Mouse (Mus musculus) hindbrain, embryonic 15.5 days (tissue): ENCODE measurements around the gene Ube2o. TPM values are rescaled to one million over a fixed set of nuclear protein-coding genes. Genes with fewer than 3 reads are reported as not detected.
A peak's percentile ranks its signal among the peaks of the same experiment; 100 is the strongest.

Experiments
- ATAC-seq: fragments of 200-750 bp; cut with Nextera tagmentation; 2 replicates; pipeline ENCODE4 v1.8.0; 2017; ENCODE audit warnings: low read depth, moderate number of reproducible peaks, moderate TSS enrichment; ENCODE audit not compliant: low FRiP score
- H3K27ac ChIP-seq: fragments of 300-500 bp; sonication (generic); replicated peaks from 2 replicates; pipeline ENCODE4 v1.5.1; 2015; ENCODE audit warnings: mild to moderate bottlenecking, inconsistent platforms
- H3K27me3 ChIP-seq: fragments of 300-500 bp; sonication (generic); 2 replicates; pipeline ENCODE4 v1.6.1; 2015; ENCODE audit warnings: control low read depth, inconsistent platforms
- H3K36me3 ChIP-seq: fragments of 300-500 bp; sonication (generic); 2 replicates; pipeline ENCODE4 v1.6.1; 2015; ENCODE audit warnings: control low read depth, inconsistent platforms
- H3K4me1 ChIP-seq: fragments of 300-500 bp; sonication (generic); replicated peaks from 2 replicates; pipeline ENCODE4 v1.6.1; 2015; ENCODE audit warnings: control low read depth, inconsistent platforms
- H3K4me2 ChIP-seq: fragments of 300-500 bp; sonication (generic); 2 replicates; pipeline ENCODE4 v1.6.1; 2015; ENCODE audit warnings: moderate library complexity, mild to moderate bottlenecking, inconsistent platforms
- H3K4me3 ChIP-seq: fragments of 300-500 bp; sonication (generic); 2 replicates; pipeline ENCODE4 v1.5.1; 2015; ENCODE audit warnings: mild to moderate bottlenecking, inconsistent platforms
- H3K9ac ChIP-seq: fragments of 300-500 bp; sonication (generic); 2 replicates; pipeline ENCODE4 v1.6.1; 2015; ENCODE audit warnings: inconsistent platforms
- H3K9me3 ChIP-seq: fragments of 300-500 bp; sonication (generic); 2 replicates; pipeline ENCODE4 v1.6.1; 2016; ENCODE audit warnings: control low read depth, inconsistent platforms
- WGBS: fragments of 180-500 bp; shearing (Covaris S2); methylation state at CpG from one replicate; pipeline ENCODE4 v1.1.7; 2015; 5-methylcytosine and 5-hydroxymethylcytosine counted together
- polyA plus RNA-seq: library from polyadenylated mRNA; unstranded; fragments of >200 nt; fragmentation: Nextera tagmentation; extraction: Ambion mirVana; gene quantifications from 2 replicates; pipeline ENCODE4 v1.2.1, GENCODE M21; 2015

Ube2o gene
- polyA plus RNA-seq, 1 experiment from 2014 or later: 36.7 TPM

DNA sequence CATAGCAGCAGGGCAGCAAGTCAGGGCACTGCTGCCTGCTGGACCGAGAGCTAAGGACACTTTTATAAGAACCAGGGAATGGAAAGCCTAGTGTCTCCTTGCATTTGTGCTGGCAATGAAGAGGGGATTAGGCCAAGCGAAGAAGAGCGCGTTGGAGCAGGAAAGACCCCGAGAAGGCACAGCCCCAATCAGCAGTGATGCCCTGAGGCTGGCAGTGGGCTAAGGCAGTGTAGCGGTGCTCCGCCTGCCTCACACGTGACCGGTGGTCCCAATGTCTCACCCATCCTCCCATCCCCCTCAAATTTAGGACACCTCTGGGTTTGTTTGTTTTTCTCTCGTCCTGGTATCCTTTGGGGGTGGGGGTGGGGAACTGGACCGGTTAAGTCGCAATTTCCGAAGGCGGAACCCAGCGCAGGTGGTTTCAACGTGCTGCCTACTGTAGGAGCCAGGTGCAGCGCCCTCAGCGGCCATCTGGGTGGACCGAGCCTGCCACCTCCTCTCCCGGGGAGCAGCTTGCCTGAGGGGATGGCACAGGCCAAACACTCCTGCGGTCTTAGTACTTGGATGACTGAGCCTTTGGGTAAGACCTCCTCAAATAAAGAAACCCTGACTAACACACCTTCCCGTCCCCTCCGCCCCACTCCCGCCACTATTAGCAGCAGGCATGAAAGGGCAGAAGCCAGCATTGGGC, 65.8 kb downstream of the Ube2o start:
- no peaks in the 10 kb centered on the region for H3K36me3 ChIP-seq
- no peaks in the 10 kb centered on the region for H3K9me3 ChIP-seq
- ATAC-seq: no peak
- H3K4me2 ChIP-seq: peak overlapping the region; percentile 26
- H3K4me3 ChIP-seq: 0 out of 2 replicates have a peak overlapping the region, but pooled peaks have one; percentile 2
- H3K9ac ChIP-seq: no peak overlapping the region
- no peak overlapping the region for H3K27ac ChIP-seq
- WGBS: 14% methylated on average over 24 of the region's 24 CpGs
- no peaks in the 10 kb centered on the region; the same call in 1 of the 2 replicates for H3K4me1 ChIP-seq
- H3K27me3 ChIP-seq: no peaks in the 10 kb centered on the region

DNA sequence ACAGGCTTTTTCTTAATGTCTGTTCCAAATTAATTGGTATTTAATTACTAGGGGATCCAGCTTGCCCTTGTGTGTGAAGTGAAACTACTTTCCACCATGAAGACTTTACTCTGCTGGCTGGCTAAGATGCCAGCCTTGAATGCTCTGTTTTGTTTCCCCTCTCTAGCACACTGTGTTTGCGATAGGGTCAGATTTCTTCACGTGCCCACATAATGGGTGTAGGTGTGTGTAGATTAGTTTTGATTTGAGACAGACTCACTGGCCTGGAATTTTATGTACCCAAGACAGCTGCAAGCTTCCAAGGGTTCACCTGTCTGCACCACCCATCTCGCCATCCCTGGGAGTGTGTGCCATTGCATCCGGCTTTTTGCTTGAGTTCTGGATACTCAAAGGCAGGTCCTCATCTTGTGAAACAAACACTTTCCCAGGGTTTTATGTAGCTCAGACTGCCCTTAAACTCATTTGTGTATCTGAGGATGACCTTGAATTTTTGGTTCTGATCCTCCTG, 67.7 kb downstream of the Ube2o start:
- H3K9ac ChIP-seq: no peak overlapping the region
- no peaks in the 10 kb centered on the region for H3K36me3 ChIP-seq
- H3K27me3 ChIP-seq: no peaks in the 10 kb centered on the region
- 82% methylated on average over 4 of the region's 4 CpGs for WGBS
- H3K4me3 ChIP-seq: no peak overlapping the region
- no peak for ATAC-seq
- no peak overlapping the region; the same call in 1 of the 2 replicates for H3K27ac ChIP-seq
- H3K9me3 ChIP-seq: no peaks in the 10 kb centered on the region
- H3K4me1 ChIP-seq: no peaks in the 10 kb centered on the region; the same call in 1 of the 2 replicates
- H3K4me2 ChIP-seq: no peak overlapping the region

DNA sequence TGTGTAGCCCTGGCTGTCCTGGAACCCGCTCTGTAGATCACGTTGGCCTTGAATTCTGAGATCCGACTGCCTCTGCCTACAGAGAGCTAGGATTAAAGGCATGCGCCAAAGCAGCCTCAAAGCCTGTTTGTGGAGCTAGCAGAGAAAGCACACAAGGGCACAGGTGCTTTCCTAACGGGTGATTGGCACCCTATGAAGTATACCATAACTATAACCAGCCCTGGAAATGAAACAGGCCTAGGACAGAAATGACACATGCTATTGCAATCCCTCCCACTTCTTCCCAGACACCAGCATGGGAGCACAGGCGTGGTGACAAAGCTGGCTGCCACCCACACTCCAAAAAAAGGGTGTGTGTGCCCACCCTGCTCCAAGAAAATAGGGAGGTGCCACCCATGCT, 68.3 kb downstream of the Ube2o start:
- Histone ChIP-seq H3K9ac (no peak overlapping the region), H3K4me2 (no peak overlapping the region), H3K27me3 (no peaks in the 10 kb centered on the region), H3K9me3 (no peaks in the 10 kb centered on the region), H3K4me1 (no peaks in the 10 kb centered on the region; the same call in 1 of the 2 replicates), H3K36me3 (no peaks in the 10 kb centered on the region), H3K27ac (no peak overlapping the region), H3K4me3 (no peak overlapping the region)
- ATAC-seq: no peak
- 83% methylated on average over 6 of the region's 6 CpGs for WGBS

DNA sequence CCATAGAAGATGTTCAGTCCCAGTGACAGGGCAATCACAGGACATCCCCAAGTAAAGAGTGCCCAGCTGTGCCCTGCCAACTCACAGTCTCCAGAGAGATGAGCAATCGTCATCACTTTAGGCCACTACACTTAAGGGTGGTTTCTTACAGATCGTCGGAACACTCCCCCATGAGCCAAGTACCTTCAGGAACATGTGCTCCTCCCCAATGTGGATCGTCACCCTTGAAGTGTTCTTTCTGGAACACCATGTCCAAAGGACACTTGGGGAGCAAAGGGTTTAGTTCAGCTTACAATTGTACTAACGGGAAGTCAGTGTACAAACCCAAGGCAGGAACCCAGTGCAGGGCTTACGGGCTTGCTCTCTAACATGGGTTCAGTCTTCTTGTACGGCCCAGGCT, 69.1 kb downstream of the Ube2o start:
- Histone ChIP-seq H3K4me2 (no peak overlapping the region), H3K27ac (no peak overlapping the region), H3K9me3 (no peaks in the 10 kb centered on the region), H3K4me1 (no peaks in the 10 kb centered on the region; the same call in 1 of the 2 replicates), H3K9ac (no peak overlapping the region), H3K27me3 (no peaks in the 10 kb centered on the region), H3K4me3 (no peak overlapping the region), H3K36me3 (no peaks in the 10 kb centered on the region)
- WGBS: 94% methylated on average over 7 of the region's 7 CpGs
- no peak for ATAC-seq

DNA sequence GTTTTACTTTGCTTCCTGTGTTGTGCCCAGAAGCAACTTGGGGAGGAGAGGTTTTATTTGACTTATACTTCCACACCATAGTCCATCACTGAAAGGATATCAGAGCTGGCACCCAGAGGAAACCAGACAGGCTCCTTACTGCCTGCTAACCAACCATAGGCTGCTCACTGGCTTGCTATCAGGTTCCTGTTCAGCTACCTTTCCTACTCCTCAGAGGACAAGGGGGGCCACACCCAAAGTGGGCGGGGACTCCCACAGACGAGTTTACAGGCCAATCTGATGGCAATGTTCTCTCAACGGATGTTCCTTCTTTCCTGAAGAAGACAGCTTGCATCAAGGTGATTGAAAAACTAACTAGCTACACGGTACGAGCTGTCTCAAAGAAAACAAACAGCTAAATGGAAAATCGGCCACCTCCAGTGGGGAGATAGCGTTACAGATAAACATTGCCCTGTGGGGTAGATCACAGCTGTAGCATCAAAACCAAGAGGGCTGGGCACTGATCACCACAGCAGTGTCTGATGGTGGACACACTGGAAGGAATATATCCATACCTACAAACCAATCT, 69.9 kb downstream of the Ube2o start:
- 65% methylated on average over 7 of the region's 7 CpGs for WGBS
- Histone ChIP-seq H3K9ac (no peak overlapping the region), H3K27me3 (no peaks in the 10 kb centered on the region), H3K4me1 (no peaks in the 10 kb centered on the region; the same call in 1 of the 2 replicates), H3K27ac (no peak overlapping the region), H3K4me3 (no peak overlapping the region), H3K9me3 (no peaks in the 10 kb centered on the region), H3K4me2 (no peak overlapping the region), H3K36me3 (no peaks in the 10 kb centered on the region)
- ATAC-seq: no peak

DNA sequence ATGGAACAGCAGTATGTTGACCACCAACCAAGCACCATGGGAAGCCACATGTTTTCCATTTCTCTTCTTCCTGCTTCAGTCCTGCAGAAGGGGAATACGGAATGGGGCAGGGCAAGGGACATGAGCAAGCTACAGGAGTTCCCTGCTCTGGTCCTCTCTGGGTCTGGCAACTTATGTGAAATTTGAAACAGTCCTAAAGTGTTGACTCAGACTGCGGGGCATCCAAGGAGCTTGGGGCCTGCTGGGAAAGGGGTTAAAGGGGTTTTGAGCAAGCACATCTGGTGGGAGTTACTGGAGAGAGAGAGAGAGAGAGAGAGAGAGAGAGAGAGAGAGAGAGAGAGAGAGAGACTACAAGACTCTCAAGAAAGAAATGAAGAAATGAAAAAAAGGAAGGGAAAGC, 72.6 kb downstream of the Ube2o start:
- no peak for ATAC-seq
- H3K4me3 ChIP-seq: no peak overlapping the region
- WGBS: 71% methylated on average over 2 of the region's 2 CpGs
- H3K9me3 ChIP-seq: no peaks in the 10 kb centered on the region
- no peak overlapping the region for H3K9ac ChIP-seq
- H3K4me2 ChIP-seq: no peak overlapping the region
- H3K27me3 ChIP-seq: no peaks in the 10 kb centered on the region
- no peaks in the 10 kb centered on the region for H3K4me1 ChIP-seq
- no peaks in the 10 kb centered on the region for H3K36me3 ChIP-seq
- H3K27ac ChIP-seq: no peak overlapping the region

DNA sequence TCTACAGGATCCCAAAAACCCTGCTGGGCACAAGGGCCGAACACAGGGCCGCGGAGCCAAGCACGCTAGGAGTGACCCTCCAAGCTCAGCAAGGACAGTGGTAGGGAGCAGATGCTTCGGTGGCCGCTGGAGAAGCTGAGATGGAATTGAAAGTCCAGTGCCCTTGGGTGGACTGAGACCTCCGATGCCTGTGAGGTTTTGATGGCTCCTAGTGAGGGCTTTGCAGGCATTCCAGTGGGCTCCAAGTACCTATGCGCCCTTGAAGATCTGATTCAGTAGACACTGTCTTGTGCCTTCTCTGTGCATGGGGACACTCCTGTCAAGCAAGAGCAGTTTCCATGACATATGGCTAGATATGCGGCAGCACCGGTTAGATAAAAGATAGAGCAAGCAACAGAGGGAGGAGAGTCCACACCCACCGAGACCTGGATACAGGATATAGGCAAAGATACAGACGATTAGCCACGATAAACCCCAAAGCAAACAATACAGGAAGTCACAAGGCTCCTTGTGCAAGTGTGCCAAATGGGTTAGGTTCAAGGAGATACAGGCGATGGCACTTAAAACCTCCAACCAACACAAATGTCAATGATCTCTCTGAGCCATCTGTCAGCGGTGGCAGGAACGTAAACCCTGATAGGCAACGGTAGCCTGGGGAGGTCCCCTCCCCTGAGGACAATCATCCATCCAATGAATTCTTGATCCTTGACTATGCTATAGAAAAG, 74.9 kb downstream of the Ube2o start:
- WGBS: 80% methylated on average over 17 of the region's 17 CpGs
- Histone ChIP-seq H3K27me3 (no peaks in the 10 kb centered on the region), H3K36me3 (no peaks in the 10 kb centered on the region), H3K4me2 (no peak overlapping the region), H3K9me3 (no peaks in the 10 kb centered on the region), H3K27ac (no peak overlapping the region), H3K4me1 (no peaks in the 10 kb centered on the region), H3K4me3 (no peak overlapping the region), H3K9ac (no peak overlapping the region)
- no peak for ATAC-seq

DNA sequence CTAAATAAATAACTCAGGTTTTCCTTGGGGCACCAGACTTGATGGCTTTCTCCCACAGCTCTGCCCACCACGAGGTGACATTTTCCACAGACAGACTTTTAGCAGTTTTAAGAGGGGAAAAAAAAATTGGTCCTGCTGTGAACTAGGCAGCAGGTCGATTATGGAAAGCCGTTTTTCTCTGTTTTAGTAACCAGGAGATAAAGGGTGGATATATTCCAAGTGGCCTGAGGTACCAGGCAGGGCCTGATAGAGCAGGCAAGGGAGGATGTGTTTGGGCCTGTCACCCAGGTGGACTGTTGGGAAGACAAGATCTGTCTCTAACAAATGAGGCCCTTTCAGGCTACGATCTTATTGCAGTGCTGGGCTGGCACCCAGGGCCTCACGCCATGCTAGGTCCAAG, 75.7 kb downstream of the Ube2o start:
- 75% methylated on average over 5 of the region's 5 CpGs for WGBS
- Histone ChIP-seq H3K27ac (no peak overlapping the region), H3K4me1 (peaks cover 4% of the 10 kb centered on the region; the same call in 1 of the 2 replicates), H3K9me3 (no peaks in the 10 kb centered on the region), H3K27me3 (no peaks in the 10 kb centered on the region), H3K9ac (no peak overlapping the region), H3K4me2 (no peak overlapping the region), H3K4me3 (no peak overlapping the region), H3K36me3 (no peaks in the 10 kb centered on the region)
- ATAC-seq: no peak

DNA sequence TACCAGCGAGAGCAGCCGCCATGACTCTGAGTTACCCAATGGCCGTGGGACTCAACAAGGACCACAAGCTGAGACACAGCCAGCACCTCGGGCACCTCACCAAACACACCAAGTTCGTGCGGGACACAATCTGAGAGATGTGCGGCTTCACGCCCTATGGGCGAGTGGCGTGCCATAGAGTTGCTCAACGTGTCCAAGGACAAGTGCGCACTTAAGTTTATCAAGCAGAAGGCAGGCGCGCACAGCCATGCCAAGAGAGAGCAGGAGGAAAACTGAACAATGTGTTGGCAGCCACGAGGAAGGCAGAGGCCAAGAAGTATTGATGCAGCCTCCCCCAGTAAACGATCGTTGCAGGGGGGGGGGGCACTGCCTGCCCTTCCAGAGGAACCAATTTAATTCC, 76.7 kb downstream of the Ube2o start:
- no peak overlapping the region for H3K27ac ChIP-seq
- no peak overlapping the region for H3K9ac ChIP-seq
- H3K4me1 ChIP-seq: peaks cover 4% of the 10 kb centered on the region; the same call in 1 of the 2 replicates
- H3K4me2 ChIP-seq: no peak overlapping the region
- H3K4me3 ChIP-seq: no peak overlapping the region
- WGBS: 89% methylated on average over 17 of the region's 17 CpGs
- no peaks in the 10 kb centered on the region for H3K36me3 ChIP-seq
- no peaks in the 10 kb centered on the region for H3K9me3 ChIP-seq
- no peak for ATAC-seq
- H3K27me3 ChIP-seq: no peaks in the 10 kb centered on the region

DNA sequence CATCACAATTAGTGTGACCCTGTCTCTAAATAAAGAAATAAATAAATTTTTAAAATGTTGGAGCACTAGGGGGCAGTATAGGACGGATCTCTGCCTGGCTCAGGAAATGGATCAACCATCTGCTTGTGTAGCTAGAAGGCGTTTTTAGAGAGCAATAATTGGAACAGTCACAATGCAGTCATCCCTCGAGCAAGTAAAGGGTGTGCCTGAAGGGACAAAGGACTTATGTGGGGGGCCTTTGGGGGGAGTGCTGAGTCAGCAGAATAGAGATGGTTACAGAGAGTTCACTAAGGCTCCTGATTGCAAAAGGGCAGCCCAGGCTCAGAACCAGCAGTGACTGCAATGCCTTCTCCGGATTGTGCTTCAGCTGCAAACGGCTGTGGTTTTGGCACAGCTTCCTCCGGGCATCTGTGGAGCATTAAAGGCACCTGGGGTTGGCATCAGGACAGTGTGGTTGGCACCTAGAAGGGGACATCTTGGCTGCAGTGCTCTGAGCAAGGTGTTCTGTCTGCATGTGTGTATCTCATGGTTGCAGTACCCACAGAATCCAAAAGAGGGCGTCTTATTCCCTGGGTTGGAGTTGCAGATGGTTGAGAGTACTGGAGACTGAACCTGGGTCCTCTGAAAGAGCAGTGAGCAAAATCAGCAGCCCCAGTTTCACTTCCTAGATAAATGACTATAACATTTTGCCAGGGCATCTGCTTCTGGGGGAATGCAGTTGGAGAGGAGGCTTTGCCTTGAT, 80.1 kb downstream of the Ube2o start:
- peak overlapping the region; percentile 28; the same call in 1 of the 2 replicates for H3K27ac ChIP-seq
- 22% methylated on average over 7 of the region's 7 CpGs for WGBS

DNA sequence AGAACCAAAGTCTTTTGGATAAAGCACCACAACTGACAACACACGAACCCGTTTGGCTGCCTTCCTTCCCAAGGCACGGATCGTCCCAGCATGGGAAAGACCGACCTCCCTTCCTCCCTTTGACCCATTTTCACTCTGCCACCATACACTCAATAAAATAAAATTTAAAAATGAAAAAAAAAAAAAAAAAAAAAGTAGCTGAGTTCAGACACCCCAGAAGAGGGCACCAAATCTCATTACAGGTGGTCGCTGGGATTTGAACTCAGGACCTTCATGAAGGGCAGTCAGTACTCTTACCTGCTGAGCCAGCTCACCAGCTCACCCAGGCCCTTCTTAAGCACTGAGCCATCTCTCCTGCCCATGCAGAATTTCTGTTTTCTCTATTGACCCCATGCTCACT, 82.2 kb downstream of the Ube2o start:
- peak overlapping the region; percentile 52 for H3K4me2 ChIP-seq

More for the DNA sequence above, 80.1 kb downstream of the Ube2o start:
- ATAC-seq: no peak
- H3K9me3 ChIP-seq: no peaks in the 10 kb centered on the region
- H3K9ac ChIP-seq: no peak overlapping the region
- peaks cover 8% of the 10 kb centered on the region; the same call in 1 of the 2 replicates for H3K4me1 ChIP-seq
- H3K36me3 ChIP-seq: no peaks in the 10 kb centered on the region
- no peaks in the 10 kb centered on the region for H3K27me3 ChIP-seq
- H3K4me2 ChIP-seq: peak overlapping the region; percentile 24; the same call in 1 of the 2 replicates
- no peak overlapping the region for H3K4me3 ChIP-seq

More for the DNA sequence above, 82.2 kb downstream of the Ube2o start:
- Histone ChIP-seq H3K27me3 (no peaks in the 10 kb centered on the region), H3K36me3 (no peaks in the 10 kb centered on the region), H3K9ac (no peak overlapping the region), H3K9me3 (no peaks in the 10 kb centered on the region), H3K4me1 (peaks cover 16% of the 10 kb centered on the region; the same call in 1 of the 2 replicates), H3K4me3 (peak overlapping the region; percentile 24), H3K27ac (no peak overlapping the region)
- ATAC-seq: no peak
- WGBS: 49% methylated on average over 6 of the region's 6 CpGs
